Mouse (Mus musculus) liver, embryonic 14 days (tissue): ENCODE measurements around the gene Aldh1a2. TPM values are rescaled to one million over a fixed set of nuclear protein-coding genes. Genes with fewer than 3 reads are reported as not detected.

Experiments used
- polyA plus RNA-seq: library from polyadenylated mRNA; depleted of rRNA; stranded (reverse); fragments of >200 nt; gene quantifications from 2 replicates; pipeline ENCODE4 v1.2.3, GENCODE M21; 2012; rRNA removed

Aldh1a2 gene
- polyA plus RNA-seq, result 0.52 and 0.55 TPM in 2 replicates

DNA sequence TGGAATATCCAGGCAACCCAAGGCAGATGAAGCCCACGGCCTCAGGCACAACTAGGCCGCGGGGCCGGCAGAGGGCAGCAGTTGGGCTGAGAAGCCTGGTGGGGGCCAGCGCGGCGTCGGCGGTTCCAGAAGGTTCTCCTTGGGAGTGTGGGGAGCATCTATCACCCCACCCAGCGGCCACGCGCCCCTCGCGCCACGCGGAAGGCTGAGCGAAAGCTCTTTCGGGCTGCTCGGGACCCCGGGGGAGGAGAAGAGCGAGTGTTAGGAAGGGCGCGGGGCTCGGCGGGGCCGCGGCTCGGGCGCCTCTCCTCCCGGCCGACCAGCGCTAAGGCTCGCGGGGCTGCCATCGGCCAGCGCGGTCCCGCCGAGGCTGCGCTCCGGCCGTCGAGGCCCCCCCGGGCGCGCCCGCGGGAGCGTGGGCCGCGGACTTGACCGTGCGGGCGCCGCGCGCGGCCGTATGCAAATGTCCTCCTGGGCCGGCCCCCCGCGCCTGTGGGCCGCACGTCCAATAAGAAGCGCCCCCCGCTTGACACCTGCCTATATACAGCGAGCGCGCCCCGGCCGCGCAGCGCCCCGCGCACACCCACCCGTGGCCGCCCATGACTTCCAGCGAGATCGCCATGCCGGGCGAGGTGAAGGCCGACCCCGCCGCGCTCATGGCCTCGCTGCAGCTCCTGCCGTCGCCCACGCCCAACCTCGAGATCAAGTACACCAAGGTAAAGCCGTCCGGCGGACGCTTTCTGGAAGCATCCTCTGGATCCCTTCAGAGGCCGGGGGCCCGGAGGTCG is at the start of gene Aldh1a2:
Aldh1a2 (plus strand) TSS at position 542 of the 788 bp plus-strand sequence.

DNA sequence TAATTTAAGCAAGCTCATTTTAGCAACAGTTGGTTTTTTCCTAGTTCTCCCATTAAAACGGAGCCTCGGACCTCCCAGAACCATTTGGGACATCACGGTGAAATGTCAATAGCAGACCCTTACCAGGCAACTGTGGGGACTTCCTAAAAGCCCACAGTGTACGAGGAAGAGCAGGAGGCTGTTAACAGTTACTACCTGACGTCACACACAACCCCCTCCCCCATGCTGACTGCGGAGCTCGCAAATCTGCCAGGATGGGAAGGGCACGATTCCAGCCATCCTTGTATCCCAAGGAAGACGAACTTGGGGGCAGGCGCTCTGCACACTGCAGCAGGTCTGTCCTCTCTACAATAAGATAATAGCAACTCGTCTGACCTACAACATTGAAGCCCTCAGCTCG is 47.1 kb upstream of the Aldh1a2 start, which contains the start of gene Aqp9:
Aqp9 (minus strand) TSS at position 172 of the 400 bp plus-strand sequence.

Other genes with a start within 250 kb of the Aldh1a2 start
- 4.0 and 4.4 TPM in 2 replicates for gene Aqp9, start 47.1 kb upstream of the Aldh1a2 start, polyA plus RNA-seq